25 mouse cellular contexts compared by ENCODE assay signal in the genomic region with DNA sequence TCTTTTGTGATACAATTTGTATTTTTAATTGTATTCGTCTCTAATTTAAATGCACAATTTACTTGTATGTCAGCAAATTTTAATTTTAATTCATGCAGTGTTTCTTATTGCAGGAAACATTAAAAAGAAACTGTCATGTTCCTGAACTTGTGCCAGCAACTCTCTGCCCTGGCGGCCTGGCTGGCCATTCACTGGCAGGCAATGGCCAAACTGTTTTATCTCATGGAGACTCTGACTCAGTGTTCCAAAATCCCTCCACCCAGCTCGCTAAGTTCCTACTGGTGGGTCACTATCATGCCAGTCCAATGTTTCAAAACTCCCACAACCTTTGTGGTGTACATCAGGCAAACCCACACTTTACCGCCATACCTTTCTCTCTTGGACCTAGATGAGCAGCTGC.
A peak's percentile ranks its signal among the peaks of the same experiment; 100 is the strongest.
DNase-seq lines count a peak whose midpoint lies in the region; ATAC-seq and TF ChIP-seq lines count a peak whose summit lies in the region.
"Had no signal": no experiment of that assay in that cellular context is flagged by ENCODE, and none has a peak within 500 bp of the region (broad histone marks: within the 10 kb centered on the region; RNA-seq: fewer than 3 reads in every experiment).

No protein-coding gene starts in this region.

- no peaks in the 10 kb centered on the region for H3K4me1 ChIP-seq in heart, embryonic 11.5 days (ENCODE audit: control insufficient read depth, insufficient read depth, low read length)
- H3K4me1 ChIP-seq in CH12.LX (ENCODE audit: control insufficient read depth in 1 of 2, insufficient read depth in 2 of 2): no peaks in the 10 kb centered on the region
- H3K4me1 ChIP-seq in forebrain, embryonic 16.5 days (replicated peaks; ENCODE audit: control insufficient read depth, insufficient read depth, low read length): no peaks in the 10 kb centered on the region
- H3K4me1 ChIP-seq: embryonic facial prominence, embryonic 10.5 days; embryonic facial prominence, embryonic 15.5 days; forebrain, embryonic 12.5 days; heart, embryonic 15.5 days; kidney, embryonic 15.5 days; liver, embryonic 13.5 days; megakaryocyte, embryonic 14.5 days; midbrain, embryonic 12.5 days; neural tube, embryonic 12.5 days had no signal

- peak; percentile 48 to 50 for DNase-seq in heart, adult 18-20 months
- no peak for DNase-seq in CH12.LX (ENCODE audit: extremely low read depth)
- peak; percentile 17 for DNase-seq in NIH3T3 (ENCODE audit: low read depth)
- DNase-seq in heart, postnatal 36 days: peak; percentile 15 to 20
- DNase-seq: adrenal gland, adult 8-10 months; B cell, adult 2 months; cerebellum, adult 11-12 months; gastrocnemius, postnatal 10 days; kidney, adult 18-20 months; kidney, postnatal 25 days; liver, embryonic 13.5 days; lung, postnatal 36 days had no signal

- dilution Hi-C loops in CH12.LX (cut with MboI; ENCODE audit: extremely low pct_ligation_motif_present, extremely low pct_unique_long_range_greater_than_20kb, low sequenced_read_pairs): no loop called here

- H3K9me3 ChIP-seq in heart, embryonic 11.5 days (replicated peaks; ENCODE audit: control insufficient read depth, low read length): no peaks in the 10 kb centered on the region
- H3K9me3 ChIP-seq in CH12.LX (replicated peaks; ENCODE audit: low read length): no peaks in the 10 kb centered on the region
- H3K9me3 ChIP-seq in forebrain, embryonic 16.5 days (ENCODE audit: control insufficient read depth, low read length): no peaks in the 10 kb centered on the region
- H3K9me3 ChIP-seq: embryonic facial prominence, embryonic 10.5 days; embryonic facial prominence, embryonic 15.5 days; forebrain, embryonic 12.5 days; heart, embryonic 15.5 days; kidney, embryonic 15.5 days; liver, embryonic 13.5 days; midbrain, embryonic 12.5 days; neural tube, embryonic 12.5 days had no signal

- in situ Hi-C loops in CH12.LX (cut with MboI; ENCODE audit: low pct_ligation_motif_present, low pct_unique_long_range_greater_than_20kb, low sequenced_read_pairs): no loop called here

- H3K4me2 ChIP-seq in heart, embryonic 11.5 days: no peak overlapping the region
- H3K4me2 ChIP-seq in CH12.LX (ENCODE audit: insufficient read depth, low read depth, poor library complexity, severe bottlenecking): no peak overlapping the region
- H3K4me2 ChIP-seq in forebrain, embryonic 16.5 days (ENCODE audit: low read length): no peak overlapping the region
- H3K4me2 ChIP-seq: embryonic facial prominence, embryonic 15.5 days; forebrain, embryonic 12.5 days; heart, embryonic 15.5 days; kidney, embryonic 15.5 days; liver, embryonic 13.5 days; midbrain, embryonic 12.5 days; neural tube, embryonic 12.5 days had no signal

- TF ChIP-seq EP300 in CH12.LX (IDR thresholded peaks at IDR 0.05; ENCODE audit: low read length): no peak

- no peak overlapping the region for H3K4me3 ChIP-seq in heart, embryonic 11.5 days (ENCODE audit: low read depth, low read length)
- H3K4me3 ChIP-seq in CH12.LX (replicated peaks in 1 of 3; ENCODE audit: low read depth in 2 of 3, low read length in 2 of 3, poor library complexity in 1 of 3): peak overlapping the region in 2 of 3 experiments; percentile 25 to 26
- no peak overlapping the region for H3K4me3 ChIP-seq in forebrain, embryonic 16.5 days (replicated peaks; ENCODE audit: low read length)
- H3K4me3 ChIP-seq: embryonic facial prominence, embryonic 10.5 days; embryonic facial prominence, embryonic 15.5 days; forebrain, embryonic 12.5 days; heart, embryonic 15.5 days; kidney, embryonic 15.5 days; left cerebral cortex, adult 2 months; liver, embryonic 13.5 days; megakaryocyte, embryonic 14.5 days; midbrain, embryonic 12.5 days; myocyte; neural tube, embryonic 12.5 days had no signal

- no peak for ATAC-seq in heart, embryonic 11.5 days (replicated peaks; ENCODE audit: insufficient number of reproducible peaks, low FRiP score, low TSS enrichment)
- ATAC-seq in forebrain, embryonic 16.5 days: no peak
- ATAC-seq: hindbrain, embryonic 16.5 days had no signal

- no peak overlapping the region for H3K27ac ChIP-seq in heart, embryonic 11.5 days (ENCODE audit: low read depth, low read length)
- H3K27ac ChIP-seq in CH12.LX (ENCODE audit: insufficient read depth, low read depth): no peak overlapping the region
- no peak overlapping the region for H3K27ac ChIP-seq in forebrain, embryonic 16.5 days (ENCODE audit: low read length)
- H3K27ac ChIP-seq: embryonic facial prominence, embryonic 10.5 days; embryonic facial prominence, embryonic 15.5 days; forebrain, embryonic 12.5 days; heart, embryonic 15.5 days; kidney, embryonic 15.5 days; left cerebral cortex, adult 2 months; liver, embryonic 13.5 days; midbrain, embryonic 12.5 days; neural tube, embryonic 12.5 days had no signal

- no peak overlapping the region for H3K9ac ChIP-seq in heart, embryonic 11.5 days (ENCODE audit: low read depth, low read length)
- no peak overlapping the region for H3K9ac ChIP-seq in CH12.LX (ENCODE audit: insufficient read depth, low read depth)
- no peak overlapping the region for H3K9ac ChIP-seq in forebrain, embryonic 16.5 days (replicated peaks; ENCODE audit: low read depth, low read length)
- H3K9ac ChIP-seq: embryonic facial prominence, embryonic 15.5 days; forebrain, embryonic 12.5 days; heart, embryonic 15.5 days; kidney, embryonic 15.5 days; liver, embryonic 13.5 days; midbrain, embryonic 12.5 days; neural tube, embryonic 12.5 days had no signal

- no peaks in the 10 kb centered on the region for H3K79me2 ChIP-seq in CH12.LX (replicated peaks; ENCODE audit: control insufficient read depth, extremely low read depth, insufficient read depth, poor library complexity, severe bottlenecking)

- TF ChIP-seq CTCF in CH12.LX (conservative IDR thresholded peaks at IDR 0.05 in 1 of 2, IDR thresholded peaks at IDR 0.05 in 1 of 2; ENCODE audit: low read depth in 2 of 2, low read length in 2 of 2): no peak

- no peak for TF ChIP-seq POLR2A in CH12.LX (IDR thresholded peaks at IDR 0.05; ENCODE audit: low read depth, low read length)

- H3K36me3 ChIP-seq in heart, embryonic 11.5 days (ENCODE audit: control insufficient read depth, insufficient read depth, low read length): no peaks in the 10 kb centered on the region
- no peaks in the 10 kb centered on the region for H3K36me3 ChIP-seq in CH12.LX (replicated peaks in 1 of 2; ENCODE audit: control insufficient read depth in 1 of 2, insufficient read depth in 1 of 2, low read length in 1 of 2)
- no peaks in the 10 kb centered on the region for H3K36me3 ChIP-seq in forebrain, embryonic 16.5 days (ENCODE audit: control insufficient read depth, insufficient read depth)
- H3K36me3 ChIP-seq: embryonic facial prominence, embryonic 10.5 days; embryonic facial prominence, embryonic 15.5 days; forebrain, embryonic 12.5 days; heart, embryonic 15.5 days; kidney, embryonic 15.5 days; liver, embryonic 13.5 days; midbrain, embryonic 12.5 days; neural tube, embryonic 12.5 days had no signal

- H3K27me3 ChIP-seq in heart, embryonic 11.5 days (ENCODE audit: control insufficient read depth, insufficient read depth, low read length): no peaks in the 10 kb centered on the region
- no peaks in the 10 kb centered on the region for H3K27me3 ChIP-seq in CH12.LX (replicated peaks)
- H3K27me3 ChIP-seq in forebrain, embryonic 16.5 days (replicated peaks; ENCODE audit: control insufficient read depth, insufficient read depth, low read length): no peaks in the 10 kb centered on the region
- H3K27me3 ChIP-seq: embryonic facial prominence, embryonic 15.5 days; forebrain, embryonic 12.5 days; heart, embryonic 15.5 days; kidney, embryonic 15.5 days; liver, embryonic 13.5 days; megakaryocyte, embryonic 14.5 days; midbrain, embryonic 12.5 days; neural tube, embryonic 12.5 days had no signal

- TF ChIP-seq RAD21 in CH12.LX (IDR thresholded peaks at IDR 0.05; ENCODE audit: low read depth, low read length): no peak

- 78% methylated on average over 4 of the region's 4 CpGs for WGBS in heart, embryonic 11.5 days (ENCODE audit: insufficient replicate concordance)
- 89% methylated on average over 4 of the region's 4 CpGs for WGBS in forebrain, embryonic 16.5 days

- intact Hi-C loops in heart, postnatal 36 days (cut with DNase I): no loop called here

TF ChIP-seq in CH12.LX, 34 proteins besides CTCF, POLR2A, EP300 and RAD21:
- TF ChIP-seq MAFK (IDR thresholded peaks at IDR 0.05; ENCODE audit: insufficient replicate concordance, low read length) (no peak), MAZ (IDR thresholded peaks at IDR 0.05; ENCODE audit: low read depth, low read length) (no peak), MYC (IDR thresholded peaks at IDR 0.05; ENCODE audit: low read depth, low read length) (no peak), GABPA (IDR thresholded peaks at IDR 0.05; ENCODE audit: insufficient replicate concordance, low read depth, low read length) (no peak), ZC3H11A (IDR thresholded peaks at IDR 0.05; ENCODE audit: low read depth, low read length) (no peak), SMC3 (IDR thresholded peaks at IDR 0.05; ENCODE audit: low read depth, low read length) (no peak), POLR2AphosphoS2 (IDR thresholded peaks at IDR 0.05; ENCODE audit: low read depth, low read length) (no peak), ZMIZ1 (IDR thresholded peaks at IDR 0.05; ENCODE audit: low read depth, low read length) (no peak), MAX (IDR thresholded peaks at IDR 0.05; ENCODE audit: low read length) (no peak)

Comparison
In these comparisons a context has a peak if more than half of its experiments do, and no peak if none do; other contexts are left out.
1. H3K4me3 ChIP-seq: peak in CH12.LX (2 of 3); none in heart, embryonic 11.5 days (single experiment) and forebrain, embryonic 16.5 days (single experiment).